Mouse (Mus musculus): Measurements from ENCODE around the gene Fgr.

Fgr gene

GRCm38 (mm10) chr4:133015710-133016651 lies 42.1 kb downstream of the Fgr start:
- DNase-seq (ENCODE audit: low spot score): no peak

- DNase-seq (ENCODE audit: low spot score): no peak
These were observed 43.0 kb downstream of the Fgr start for GRCm38 (mm10) chr4:133016677-133017415.

GRCm38 (mm10) chr4:133017597-133018262 lies 43.8 kb downstream of the Fgr start:
- DNase-seq (ENCODE audit: low spot score): no peak

- no peak for DNase-seq (ENCODE audit: low spot score)
These were observed 44.4 kb downstream of the Fgr start for GRCm38 (mm10) chr4:133018263-133018798.

- no peak for DNase-seq (ENCODE audit: low spot score)
These were observed 46.8 kb downstream of the Fgr start for GRCm38 (mm10) chr4:133020721-133021120.

- no peak for DNase-seq (ENCODE audit: low spot score)
These were observed 47.3 kb downstream of the Fgr start for GRCm38 (mm10) chr4:133021181-133021671.

- no peak for DNase-seq (ENCODE audit: low spot score)
These were observed 48.3 kb downstream of the Fgr start for GRCm38 (mm10) chr4:133022217-133022616.

- no peak for DNase-seq (ENCODE audit: low spot score)
These were observed 49.2 kb downstream of the Fgr start for GRCm38 (mm10) chr4:133022954-133023635.

- no peak for DNase-seq (ENCODE audit: low spot score)
These were observed 49.7 kb downstream of the Fgr start for GRCm38 (mm10) chr4:133023636-133024035.

- DNase-seq (ENCODE audit: low spot score): no peak
These were observed 50.5 kb downstream of the Fgr start for GRCm38 (mm10) chr4:133024404-133024803.

GRCm38 (mm10) chr4:133024969-133025685 lies 51.2 kb downstream of the Fgr start:
- DNase-seq (ENCODE audit: low spot score): no peak

- DNase-seq (ENCODE audit: low spot score): no peak
These were observed 52.4 kb downstream of the Fgr start for GRCm38 (mm10) chr4:133026272-133026671.

- DNase-seq (ENCODE audit: low spot score): no peak
These were observed 53.0 kb downstream of the Fgr start for GRCm38 (mm10) chr4:133026826-133027375.

- no peak for DNase-seq (ENCODE audit: low spot score)
These were observed 53.8 kb downstream of the Fgr start for GRCm38 (mm10) chr4:133027721-133028120.

GRCm38 (mm10) chr4:133028193-133028592 lies 54.3 kb downstream of the Fgr start:
- DNase-seq (ENCODE audit: low spot score): no peak

GRCm38 (mm10) chr4:133028875-133029274 lies 55.0 kb downstream of the Fgr start:
- no peak for DNase-seq (ENCODE audit: low spot score)

GRCm38 (mm10) chr4:133032410-133033095 lies 58.7 kb downstream of the Fgr start:
- no peak for DNase-seq (ENCODE audit: low spot score)

GRCm38 (mm10) chr4:133034478-133034877 lies 60.6 kb downstream of the Fgr start:
- DNase-seq (ENCODE audit: low spot score): no peak

- DNase-seq (ENCODE audit: low spot score): no peak
These were observed 61.6 kb downstream of the Fgr start for GRCm38 (mm10) chr4:133035446-133035845.

- DNase-seq (ENCODE audit: low spot score): no peak
These were observed 62.1 kb downstream of the Fgr start for GRCm38 (mm10) chr4:133035946-133036345.
